Mouse (Mus musculus): ENCODE results near the gene Actr2.
A peak's percentile ranks its signal among the peaks of the same experiment; 100 is the strongest.

DNA sequence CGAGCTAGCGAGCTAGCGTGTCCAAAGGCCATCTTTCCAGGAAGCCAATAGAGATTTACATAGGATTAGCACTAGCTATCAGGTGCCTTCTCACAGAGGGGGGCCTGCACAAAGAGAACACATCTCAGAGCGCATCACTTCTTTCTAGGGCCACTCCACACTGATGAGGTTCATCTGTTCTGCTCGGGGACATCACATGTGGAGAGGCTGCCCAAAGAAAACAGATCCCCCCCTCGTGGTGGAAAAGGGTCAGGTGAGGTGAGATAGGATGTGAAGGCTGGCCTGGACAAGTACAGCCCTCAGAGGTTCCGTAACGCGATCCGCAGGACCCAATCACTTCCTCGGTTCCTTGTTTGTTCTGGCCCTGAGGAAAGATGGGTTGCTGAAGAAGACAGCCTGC is 86.8 kb downstream of the Actr2 start:
- TF ChIP-seq EP300 (optimal IDR thresholded peaks at IDR 0.05) (no peak), CTCF (IDR thresholded peaks at IDR 0.05; ENCODE audit: low read depth) (peak; percentile 24; the same call in 1 of the 2 replicates)
